Mouse (Mus musculus) layer of hippocampus, adult 2 months (tissue): ENCODE measurements at regions not wholly inside any gene's neighbourhood (a gene's known extent, or its start where the extent isn't known, plus 50 kb on each side); places are given as distances from the start of the nearest gene placed in this dataset.

Experiments
- DNase-seq, 2 experiments: peaks; one replicate each; pipeline ENCODE4 v3.0.0; 2022; ENCODE audit warnings: low spot score in 2 of 2
- H3K27ac ChIP-seq: fragments of 200-600 bp; 2 replicates; pipeline ENCODE4 v1.8.1; 2022
- H3K4me3 ChIP-seq: fragments of 200-600 bp; 2 replicates; pipeline ENCODE4 v1.8.1; 2022; ENCODE audit warnings: mild to moderate bottlenecking
- CTCF ChIP-seq: fragments of 200-600 bp; conservative IDR thresholded peaks from 2 replicates; pipeline ENCODE4 v1.8.1; 2022; ENCODE audit warnings: antibody characterized with exemption, mild to moderate bottlenecking, moderate library complexity

GRCm38 (mm10) chr6:5550067-5550466, 54.0 kb upstream of the Pdk4 start:
- no peak for DNase-seq
- no peak for TF ChIP-seq CTCF
- Histone ChIP-seq H3K4me3 (no peak overlapping the region), H3K27ac (no peak overlapping the region)
